Mouse (Mus musculus) C2C12 (cell line): ENCODE measurements around the gene Pdcd1lg2.

Source experiments
- CTCF ChIP-seq: IDR thresholded peaks from one replicate; pipeline ENCODE4 v1.5.1; 2011; ENCODE audit not compliant: control insufficient read depth, insufficient read depth, insufficient read length
- MYOD1 ChIP-seq: IDR thresholded peaks from one replicate; pipeline ENCODE4 v1.6.1; 2011; ENCODE audit warnings: low read depth; ENCODE audit not compliant: control insufficient read depth, insufficient read length
- MYOG ChIP-seq: IDR thresholded peaks from one replicate; pipeline ENCODE4 v1.6.1; 2011; ENCODE audit not compliant: control insufficient read depth, insufficient read length; ENCODE audit errors: extremely low read depth

- TF ChIP-seq MYOG (no peak), CTCF (no peak), MYOD1 (no peak)
Observed at GRCm38 (mm10) chr19:29515386-29515785, 104.7 kb downstream of the Pdcd1lg2 start.
